Mouse (Mus musculus): ENCODE measurements around the gene Rp9.
"Not testable (repeated sequence)": the region's sequence is repeated elsewhere in the genome, so short reads cannot be mapped to it uniquely, and the experiment has no call there.

Gene Rp9

GRCm38 (mm10) chr9:22417547-22417946 is 52.0 kb downstream of the Rp9 start:
- no peak for DNase-seq (ENCODE audit: low spot score)

DNA sequence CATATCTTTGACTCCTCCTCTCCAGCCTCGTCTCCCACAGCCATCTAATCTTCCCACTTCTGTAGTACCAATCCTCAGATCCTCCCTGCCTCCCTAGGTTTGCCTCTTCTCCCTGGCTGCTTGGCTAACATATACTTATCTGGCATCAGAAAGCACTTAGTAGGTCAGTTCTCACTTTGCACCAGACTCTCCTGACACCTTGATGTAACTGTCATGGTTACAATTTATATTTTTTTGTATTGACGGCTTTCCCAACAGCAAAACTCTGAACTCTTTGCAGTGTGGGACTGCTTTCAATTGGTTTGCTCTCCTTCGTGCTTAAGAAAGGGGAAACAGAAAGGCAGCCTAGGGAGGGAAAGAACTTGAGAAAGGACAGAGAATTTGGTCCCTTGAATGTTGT is 53.4 kb downstream of the Rp9 start:
- DNase-seq (ENCODE audit: low spot score): no peak

DNA sequence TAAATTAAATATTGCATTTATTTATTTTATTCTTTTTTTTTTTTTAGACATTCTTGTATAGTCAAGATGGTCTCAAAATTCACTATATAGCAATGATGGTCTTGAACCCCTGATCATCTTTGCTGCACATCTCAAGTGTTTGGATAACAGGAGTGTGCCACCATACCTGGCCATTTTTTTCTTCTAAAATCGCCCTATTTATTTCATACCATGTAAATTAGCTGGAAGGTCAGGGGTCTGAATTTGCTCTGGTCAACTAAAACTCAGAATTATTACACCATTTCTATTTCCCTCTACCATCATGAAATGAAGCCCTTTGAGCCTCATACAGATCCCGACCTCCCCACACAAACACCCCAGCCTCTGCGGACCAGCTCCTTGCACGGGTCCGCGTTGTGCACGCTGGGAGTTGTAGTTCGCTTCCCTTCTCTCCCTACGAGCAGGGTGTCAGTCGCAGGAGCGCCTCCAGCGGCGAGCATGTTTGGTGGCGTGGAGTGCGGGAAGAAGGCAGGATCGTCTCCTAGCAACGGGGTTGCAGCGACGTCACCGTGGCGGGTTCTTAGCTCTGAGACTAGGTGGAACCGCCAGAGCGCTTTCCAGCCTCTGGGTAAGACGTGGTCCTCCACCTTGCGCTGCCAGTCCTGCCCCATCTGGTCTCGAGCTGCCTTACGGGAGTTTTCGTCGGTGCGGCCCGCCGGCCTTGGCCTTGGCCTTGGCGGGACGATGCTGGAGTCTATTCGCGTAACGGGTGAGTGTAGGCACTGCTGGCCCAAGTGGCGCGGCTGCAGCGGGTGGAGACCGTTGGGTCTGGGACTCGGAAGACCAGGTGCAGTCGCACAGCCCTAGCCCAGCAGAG is 58.3 kb downstream of the Rp9 start, which contains the start of gene 9530077C05Rik:
Gene 9530077C05Rik, plus strand, starts transcription at position 512 of the 856 bp plus-strand sequence.
- peak; percentile 97 for DNase-seq (ENCODE audit: low spot score)

GRCm38 (mm10) chr9:22409501-22409900 is 60.0 kb downstream of the Rp9 start:
- no peak for DNase-seq (ENCODE audit: low spot score)

- DNase-seq (ENCODE audit: low spot score): not testable (repeated sequence)
Observed at GRCm38 (mm10) chr9:22408344-22408743, 61.2 kb downstream of the Rp9 start.

DNA sequence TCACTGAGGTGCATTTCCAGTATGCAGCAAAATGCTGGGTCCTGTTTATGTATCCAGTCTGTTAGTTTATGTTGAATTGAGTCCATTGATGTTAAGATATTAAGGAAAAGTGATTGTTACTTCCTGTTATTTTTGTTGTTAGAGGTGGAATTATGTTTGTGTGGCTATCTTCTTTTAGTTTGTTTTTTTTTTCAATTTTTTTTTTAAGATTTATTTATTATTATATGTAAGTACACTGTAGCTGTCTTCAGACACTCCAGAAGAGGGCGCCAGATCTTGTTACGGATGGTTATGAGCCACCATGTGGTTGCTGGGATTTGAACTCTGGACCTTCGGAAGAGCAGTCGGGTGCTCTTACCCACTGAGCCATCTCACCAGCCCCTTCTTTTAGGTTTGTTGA is 61.9 kb downstream of the Rp9 start:
- DNase-seq (ENCODE audit: low spot score): not testable (repeated sequence)

GRCm38 (mm10) chr9:22405414-22405813 is 64.1 kb downstream of the Rp9 start:
- no peak for DNase-seq (ENCODE audit: low spot score)

- not testable (repeated sequence) for DNase-seq (ENCODE audit: low spot score)
Observed at GRCm38 (mm10) chr9:22403501-22403900, 66.0 kb downstream of the Rp9 start.

DNA sequence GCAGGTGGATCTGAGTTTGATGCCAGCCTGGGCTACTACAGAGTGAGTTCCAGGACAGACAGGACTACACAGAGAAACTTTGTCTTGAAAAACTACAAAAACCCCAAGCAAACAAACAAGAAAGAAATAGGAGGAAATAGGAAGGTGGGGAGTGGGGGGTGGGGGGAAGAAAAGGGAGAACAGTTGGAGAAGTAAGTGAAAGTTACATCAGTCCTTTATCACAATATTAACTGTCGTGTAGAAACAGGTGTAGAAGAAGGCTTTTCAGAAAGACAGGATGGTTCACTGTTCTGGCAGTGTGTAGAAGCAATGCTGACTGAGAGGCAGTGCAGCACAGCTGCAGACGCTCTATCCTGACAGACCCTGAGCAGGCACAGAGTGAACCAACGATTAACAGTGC is 66.6 kb downstream of the Rp9 start:
- no peak for DNase-seq (ENCODE audit: low spot score)

DNA sequence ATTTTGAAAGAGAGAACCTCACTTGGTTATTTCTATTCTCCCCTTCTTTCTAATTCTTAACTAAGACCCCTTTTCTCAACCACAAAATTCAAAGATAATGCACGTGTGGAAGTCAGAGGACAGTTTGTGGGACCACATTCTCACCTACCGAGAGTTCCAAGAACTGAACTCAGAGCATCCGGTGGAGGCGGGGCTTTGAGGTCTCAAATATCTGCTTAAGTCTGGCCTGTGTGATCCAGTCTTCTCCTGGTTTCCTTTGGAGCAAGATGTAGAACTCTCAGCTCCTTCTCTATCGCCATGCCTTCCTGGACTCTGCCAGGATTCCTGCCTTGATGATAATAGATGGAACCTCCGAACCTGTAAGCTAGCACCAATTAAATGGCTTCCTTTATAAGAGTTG is 67.5 kb downstream of the Rp9 start:
- DNase-seq (ENCODE audit: low spot score): no peak

DNA sequence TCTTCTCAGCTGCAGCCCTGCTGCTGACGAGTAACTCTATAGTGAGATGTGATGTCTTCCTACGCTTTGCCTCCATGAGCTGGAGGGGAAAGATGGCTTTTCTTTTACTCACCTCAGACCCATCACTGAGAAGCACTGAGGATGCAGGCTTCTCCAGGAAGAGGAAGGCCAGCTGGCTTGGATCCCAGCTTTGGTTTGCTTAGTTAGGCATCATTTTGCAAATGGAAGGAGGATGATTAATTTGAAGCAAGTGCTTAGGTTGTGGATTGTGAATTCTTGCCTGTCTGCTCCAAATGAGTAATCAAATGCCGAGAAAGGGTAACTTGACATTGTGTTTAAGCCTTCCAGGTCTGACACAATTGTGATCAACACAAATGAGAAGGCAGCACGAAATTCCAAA is 70.5 kb downstream of the Rp9 start:
- no peak for DNase-seq (ENCODE audit: low spot score)

GRCm38 (mm10) chr9:22394725-22395124 is 74.8 kb downstream of the Rp9 start:
- DNase-seq (ENCODE audit: low spot score): no peak

DNA sequence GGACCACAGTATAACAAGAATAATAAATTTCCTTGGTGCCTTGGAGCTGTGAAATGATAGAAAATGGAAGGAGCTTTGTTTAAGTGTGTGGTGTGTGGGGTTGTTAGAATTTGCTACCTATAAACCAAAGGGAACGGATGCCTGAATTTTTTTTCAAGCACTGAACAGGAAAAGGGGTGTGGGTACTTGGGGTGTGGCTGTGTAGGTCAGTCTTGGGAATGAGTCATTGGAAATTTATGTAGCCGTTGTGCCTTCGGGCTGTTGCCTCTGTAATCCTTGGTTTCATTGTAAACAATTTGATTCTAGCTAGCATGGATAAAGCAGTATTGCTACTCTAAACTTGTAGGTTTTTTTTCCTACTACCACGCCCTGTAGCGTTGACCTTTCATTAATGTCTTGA is 79.2 kb downstream of the Rp9 start:
- DNase-seq (ENCODE audit: low spot score): no peak

DNA sequence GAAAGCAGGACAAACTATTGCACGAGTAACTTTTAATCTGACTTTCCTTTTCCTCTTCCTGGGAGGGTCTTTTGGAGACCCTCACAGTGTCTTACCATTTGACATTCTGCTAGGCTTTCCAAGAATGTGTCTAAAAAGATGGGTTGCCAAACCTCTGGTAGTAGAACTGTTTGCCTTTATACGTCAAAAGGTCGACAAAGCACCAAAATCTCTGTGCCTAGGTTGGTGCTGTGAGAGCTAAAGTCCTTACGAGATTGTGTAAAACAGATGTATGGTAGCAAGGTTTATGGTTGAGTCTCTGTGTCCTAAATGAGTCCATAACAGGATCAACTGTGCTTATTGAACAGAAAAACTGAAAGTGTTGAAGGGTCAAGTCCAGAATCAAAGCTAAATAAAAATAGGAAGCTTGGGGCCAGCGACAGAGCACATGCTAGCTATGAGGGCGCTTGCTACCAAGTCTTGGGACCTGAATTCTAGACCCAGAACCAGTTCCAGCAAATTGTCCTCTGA is 79.8 kb downstream of the Rp9 start:
- no peak for DNase-seq (ENCODE audit: low spot score)

DNA sequence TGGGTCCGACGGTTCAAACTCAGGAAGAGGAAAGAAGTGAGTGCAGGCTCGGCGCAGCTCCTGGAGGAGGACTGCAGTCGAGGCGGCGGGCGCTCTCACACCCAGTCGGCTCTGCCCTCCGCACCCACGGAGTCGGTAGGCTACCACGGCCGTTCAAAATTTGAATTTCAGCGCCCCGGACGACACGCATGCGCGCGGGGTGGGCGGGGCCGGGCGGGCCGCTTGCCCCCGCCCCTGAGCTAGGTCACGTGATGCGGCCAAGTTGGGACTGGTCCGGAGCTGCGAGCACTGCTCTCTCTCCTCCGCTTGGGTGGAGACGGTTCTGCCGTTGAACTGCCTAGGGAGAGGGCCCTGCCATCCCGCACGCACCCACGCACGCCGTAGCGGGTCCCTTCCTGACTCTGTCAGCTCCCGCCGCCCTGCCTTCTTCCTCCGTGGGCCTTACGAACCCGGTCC is 80.5 kb downstream of the Rp9 start, which contains the start of gene Anln:
Gene Anln, minus strand, starts transcription at position 168 of the 456 bp plus-strand sequence.
- DNase-seq (ENCODE audit: low spot score): peak; percentile 52

DNA sequence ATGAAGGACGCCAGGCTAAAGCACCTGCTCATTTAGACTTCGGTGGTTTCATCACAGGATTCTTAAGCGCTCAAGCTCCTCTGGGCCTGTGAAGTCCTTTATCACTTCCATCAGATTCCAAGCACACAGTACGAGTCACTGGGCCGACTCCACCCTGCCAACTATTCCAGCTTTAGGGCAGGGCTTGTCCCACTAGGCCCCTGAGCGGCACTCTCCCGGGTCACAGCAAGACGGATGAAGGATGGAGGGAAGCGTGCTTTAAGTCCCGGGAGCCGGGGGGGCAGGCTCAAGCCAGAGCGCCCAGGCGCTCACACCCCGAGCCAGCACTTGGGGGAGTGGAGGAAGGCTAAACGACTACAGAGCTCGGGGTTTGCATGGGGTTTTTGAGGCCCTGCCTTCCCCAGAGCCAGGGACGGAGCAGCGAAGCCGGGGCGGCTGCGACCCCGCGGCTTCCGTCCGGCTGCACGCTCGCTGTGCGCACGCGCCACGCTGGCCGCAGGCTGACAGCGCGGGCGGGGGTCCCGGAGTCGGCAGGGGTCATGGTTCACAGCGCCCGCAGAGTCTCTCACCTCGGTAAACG is 81.1 kb downstream of the Rp9 start:
- DNase-seq (ENCODE audit: low spot score): no peak

DNA sequence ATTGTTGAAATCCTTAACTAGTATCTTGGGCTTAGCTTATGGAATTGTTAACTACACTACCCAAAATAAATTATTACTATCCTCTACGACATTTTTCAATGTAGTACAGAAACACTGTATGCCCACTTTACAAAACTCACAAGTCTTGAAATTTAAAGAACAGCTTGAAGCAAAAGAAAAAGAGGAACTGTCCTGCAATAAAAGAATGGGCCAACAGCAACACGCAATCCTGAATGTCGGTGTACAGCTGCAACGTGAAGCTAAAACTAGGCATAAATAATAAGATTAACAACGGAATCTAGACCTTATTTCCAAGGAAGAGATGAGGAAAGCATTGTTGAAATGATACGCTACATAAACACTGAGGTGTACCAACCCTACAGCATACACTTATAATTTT is 81.6 kb downstream of the Rp9 start:
- no peak for DNase-seq (ENCODE audit: low spot score)

DNA sequence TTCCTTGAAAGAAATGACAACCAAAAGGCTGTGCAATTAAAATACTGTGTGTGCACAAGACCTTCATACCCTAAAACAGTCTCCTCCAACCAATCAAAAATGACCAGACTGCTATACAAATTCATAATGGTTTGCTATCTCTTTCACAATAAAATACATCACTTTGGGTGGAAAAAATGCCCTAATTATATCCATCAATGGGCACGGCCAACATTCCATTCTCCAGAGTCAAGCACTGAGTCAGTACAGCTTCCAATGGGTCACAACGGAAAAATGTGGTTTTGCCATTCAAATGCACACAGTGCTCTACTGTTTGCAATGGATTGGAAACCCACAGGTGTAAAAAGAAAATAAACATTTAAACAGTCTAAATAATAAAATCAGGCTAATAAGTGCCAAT is 83.7 kb downstream of the Rp9 start:
- DNase-seq (ENCODE audit: low spot score): no peak

DNA sequence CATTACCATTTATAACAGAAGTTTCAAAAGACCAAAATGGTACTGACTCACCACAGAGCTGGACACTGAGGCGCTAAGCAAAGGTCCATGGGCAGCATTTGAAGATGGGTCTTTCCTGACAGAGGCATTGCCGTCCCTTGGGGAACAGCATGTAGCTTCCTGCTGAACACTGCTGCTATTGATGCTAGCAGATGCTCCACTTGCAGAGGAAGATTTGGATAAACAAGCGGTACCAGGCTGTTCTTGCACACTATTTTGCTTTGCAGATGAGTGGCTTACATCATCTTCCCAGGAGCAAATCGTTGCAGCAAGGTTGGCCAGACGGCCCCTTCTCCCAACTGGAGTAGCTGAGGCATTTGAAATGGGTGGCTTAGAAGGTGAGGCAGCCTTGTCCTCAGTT is 93.5 kb downstream of the Rp9 start:
- no peak for DNase-seq (ENCODE audit: low spot score)

DNA sequence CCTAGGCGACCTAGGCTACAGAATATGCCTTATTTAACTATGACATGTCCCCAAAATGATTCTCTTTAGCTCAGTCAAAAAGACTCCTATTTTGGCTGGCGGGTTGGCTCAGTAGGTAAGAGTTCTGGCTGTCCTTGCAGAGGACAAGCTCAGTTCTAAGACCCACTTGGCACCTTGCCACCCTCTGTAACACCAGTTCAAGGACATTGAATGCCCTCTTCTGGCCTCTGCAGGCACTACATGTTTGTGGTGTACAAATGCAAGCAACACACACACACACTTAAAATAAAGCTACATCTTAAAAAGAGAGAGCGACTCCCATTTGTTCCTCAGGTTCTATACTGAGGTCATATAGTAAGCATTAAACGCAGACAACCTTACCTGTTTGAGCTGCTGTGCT is 96.8 kb downstream of the Rp9 start:
- no peak for DNase-seq (ENCODE audit: low spot score)

GRCm38 (mm10) chr9:22368030-22368429 is 101.5 kb downstream of the Rp9 start:
- no peak for DNase-seq (ENCODE audit: low spot score)

GRCm38 (mm10) chr9:22366621-22367020 is 102.9 kb downstream of the Rp9 start:
- DNase-seq (ENCODE audit: low spot score): no peak

DNA sequence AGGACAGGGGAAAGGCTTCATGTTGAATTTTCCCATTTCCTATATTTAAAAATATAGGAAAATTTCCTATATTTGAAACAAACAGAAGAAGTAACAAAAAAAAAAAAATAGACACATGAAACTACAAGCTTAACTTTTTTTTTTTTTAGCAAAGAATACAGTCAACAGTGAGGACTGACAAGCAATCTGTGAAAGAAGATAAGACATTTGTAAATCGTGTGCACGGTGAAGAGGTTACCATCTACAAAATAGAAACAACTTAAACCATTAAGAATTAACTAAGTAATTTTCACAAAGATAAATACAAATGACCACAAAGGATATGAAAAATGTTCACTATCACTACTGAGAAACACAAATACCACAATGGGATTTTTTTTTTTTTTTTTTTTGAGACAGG is 103.3 kb downstream of the Rp9 start:
- no peak for DNase-seq (ENCODE audit: low spot score)
